Mouse (Mus musculus): ENCODE data around the gene Serhl. TPM values are rescaled to one million over a fixed set of nuclear protein-coding genes. Genes with fewer than 3 reads are reported as not detected.

Gene Serhl
- polyA plus RNA-seq, 1 experiment from 2014 or later: 24.7 TPM

Other genes with a start within 250 kb of the Serhl start
- 17.8 and 18.0 TPM in 2 replicates for gene Tcf20, start 101.6 kb upstream of the Serhl start, polyA plus RNA-seq (2014; fragmentation: Nextera tagmentation; extraction: Ambion mirVana)
- gene Nfam1, start 56.2 kb upstream of the Serhl start, polyA plus RNA-seq (2014; fragmentation: Nextera tagmentation; extraction: Ambion mirVana): 1.2 and 2.9 TPM in 2 replicates
- gene Rrp7a, start 33.3 kb downstream of the Serhl start, polyA plus RNA-seq (2014; fragmentation: Nextera tagmentation; extraction: Ambion mirVana): 57.0 and 62.3 TPM in 2 replicates
- 148 and 174 TPM in 2 replicates for gene Poldip3, start 59.9 kb downstream of the Serhl start, polyA plus RNA-seq (2014; fragmentation: Nextera tagmentation; extraction: Ambion mirVana)
- 89.7 and 107 TPM in 2 replicates for gene Cyb5r3, start 83.1 kb downstream of the Serhl start, polyA plus RNA-seq (2014; fragmentation: Nextera tagmentation; extraction: Ambion mirVana)
- gene A4galt, start 162.3 kb downstream of the Serhl start, polyA plus RNA-seq (2014; fragmentation: Nextera tagmentation; extraction: Ambion mirVana): 0.77 and 2.6 TPM in 2 replicates

Data from midbrain, embryonic 14.5 days (tissue).